Mouse (Mus musculus): ENCODE data around the gene Tchp.

Tchp gene

GRCm38 (mm10) chr5:114688703-114689102, 18.9 kb upstream of the Tchp start:
- ChIA-PET POLR2A (interaction anchor here in 2 of 4 experiments (0.7 to 3.3 kb wide), 6 partner anchors 8 to 19 kb away, joined by 3 to 11 read pairs (median 4); no protein-coding TSS in a partner anchor), CTCF (interaction anchor here in 3 of 4 experiments (0.6 to 1.1 kb wide), 4 partner anchors 36 to 140 kb away, joined by 3 read pairs; no protein-coding TSS in a partner anchor)

- ChIA-PET POLR2A (interaction anchor here in 3 of 4 experiments (0.5 to 3.3 kb wide), 19 partner anchors 9 to 719 kb away, joined by 3 to 11 read pairs (median 4); no protein-coding TSS in a partner anchor), CTCF (interaction anchor here (0.5 to 2.2 kb wide), 16 partner anchors 10 to 816 kb away, joined by 3 to 8 read pairs (median 4); no protein-coding TSS in a partner anchor)
Measured at GRCm38 (mm10) chr5:114689700-114690366, 17.7 kb upstream of the Tchp start.

GRCm38 (mm10) chr5:114690633-114691567, 16.7 kb upstream of the Tchp start, which contains the start of gene Gltp:
Gltp (minus strand) TSS chr5:114690984.
- ChIA-PET CTCF (interaction anchor here (0.6 to 2.2 kb wide), 24 partner anchors 9 to 251 kb away, joined by 3 to 9 read pairs (median 3); partner anchors contain the start of gene 2210016L21Rik (in 1 of the 4)), POLR2A (interaction anchor here in 3 of 4 experiments (0.5 to 3.3 kb wide), 27 partner anchors 8 to 818 kb away, joined by 3 to 11 read pairs (median 4); no protein-coding TSS in a partner anchor)

GRCm38 (mm10) chr5:114695775-114696174, 11.8 kb upstream of the Tchp start:
- POLR2A ChIA-PET, result interaction anchor here in 3 of 4 experiments (0.6 to 2.7 kb wide), 7 partner anchors 10 to 698 kb away, joined by 3 to 15 read pairs (median 4); no protein-coding TSS in a partner anchor
- CTCF ChIA-PET, result interaction anchor here in 2 of 4 experiments (0.7 to 1.6 kb wide), 6 partner anchors 28 to 164 kb away, joined by 3 to 8 read pairs (median 3); no protein-coding TSS in a partner anchor

- CTCF ChIA-PET, result interaction anchor here in 2 of 4 experiments (0.5 to 1.6 kb wide), 15 partner anchors 21 to 698 kb away, joined by 3 to 19 read pairs (median 4); partner anchors contain the start of genes 2210016L21Rik (in 1 of the 2) and Unc119b (in 1 of the 2)
Measured at GRCm38 (mm10) chr5:114696939-114697338, 10.6 kb upstream of the Tchp start.

GRCm38 (mm10) chr5:114698044-114698746, 9.4 kb upstream of the Tchp start:
- POLR2A ChIA-PET, result interaction anchor here in 3 of 4 experiments (0.5 to 2.7 kb wide), 24 partner anchors 7 to 306 kb away, joined by 3 to 13 read pairs (median 4); partner anchors contain the start of genes Gltp (in 1 of the 3), Hnf1a (in 1 of the 3) and Tchp (in 1 of the 3)
- CTCF ChIA-PET, result no interaction called here

More at GRCm38 (mm10) chr5:114696939-114697338, 10.6 kb upstream of the Tchp start:
- POLR2A ChIA-PET, result interaction anchor here in 3 of 4 experiments (0.6 to 2.7 kb wide), 34 partner anchors 8 to 767 kb away, joined by 3 to 15 read pairs (median 4); partner anchors contain the start of genes 2210016L21Rik (in 1 of the 3) and Git2 (in 1 of the 3)

GRCm38 (mm10) chr5:114699015-114699414, 8.5 kb upstream of the Tchp start:
- POLR2A ChIA-PET, result interaction anchor here in 3 of 4 experiments (0.5 to 2.7 kb wide), 35 partner anchors 8 to 818 kb away, joined by 3 to 13 read pairs (median 4); partner anchors contain the start of genes Gltp (in 1 of the 3), Hnf1a (in 1 of the 3) and Tchp (in 1 of the 3)
- CTCF ChIA-PET, result interaction anchor here in 1 of 4 experiments (0.5 to 1.0 kb wide), 3 partner anchors 60 to 509 kb away, joined by 3 to 8 read pairs (median 4); partner anchors contain the start of gene Unc119b

GRCm38 (mm10) chr5:114702403-114703392, 4.9 kb upstream of the Tchp start:
- POLR2A ChIA-PET, result interaction anchor here (0.6 to 1.9 kb wide), 10 partner anchors 8 to 260 kb away, joined by 3 to 9 read pairs (median 3); partner anchors contain the start of gene 2210016L21Rik (in 1 of the 4)
- CTCF ChIA-PET, result interaction anchor here (0.5 to 2.4 kb wide), 25 partner anchors 11 to 407 kb away, joined by 3 to 11 read pairs (median 4); partner anchors contain the start of genes 2210016L21Rik (in 1 of the 4), Gltp (in 1 of the 4) and Gm9936 (in 1 of the 4)

GRCm38 (mm10) chr5:114708491-114708890, 931 bp downstream of the Tchp start:
- CTCF ChIA-PET, result interaction anchor here in 3 of 4 experiments (0.9 to 2.0 kb wide), 6 partner anchors 33 to 256 kb away, joined by 3 to 6 read pairs (median 4); no protein-coding TSS in a partner anchor

GRCm38 (mm10) chr5:114709357-114709756, 1.8 kb downstream of the Tchp start:
- ChIA-PET CTCF (interaction anchor here in 3 of 4 experiments (0.6 to 2.0 kb wide), 14 partner anchors 25 to 401 kb away, joined by 3 to 6 read pairs (median 4); no protein-coding TSS in a partner anchor), POLR2A (interaction anchor here (0.6 to 4.7 kb wide), 24 partner anchors 8 to 943 kb away, joined by 3 to 18 read pairs (median 4); partner anchors contain the start of gene 2210016L21Rik (in 1 of the 4))

More at GRCm38 (mm10) chr5:114708491-114708890, 931 bp downstream of the Tchp start:
- POLR2A ChIA-PET, result interaction anchor here in 2 of 4 experiments (0.7 to 4.7 kb wide), 10 partner anchors 9 to 93 kb away, joined by 3 to 18 read pairs (median 4); no protein-coding TSS in a partner anchor

- CTCF ChIA-PET, result interaction anchor here in 3 of 4 experiments (0.5 to 2.6 kb wide), 5 partner anchors 10 to 496 kb away, joined by 3 to 18 read pairs (median 4); no protein-coding TSS in a partner anchor
Measured at GRCm38 (mm10) chr5:114714551-114714950, 7.0 kb downstream of the Tchp start.

GRCm38 (mm10) chr5:114717292-114717691, 9.7 kb downstream of the Tchp start:
- ChIA-PET CTCF (interaction anchor here in 1 of 4 experiments (0.6 kb wide), 1 partner anchor 444 kb away, joined by 4 read pairs; the partner anchor contains the start of gene Foxn4), POLR2A (interaction anchor here in 2 of 4 experiments (1.0 to 2.7 kb wide), 6 partner anchors 9 to 200 kb away, joined by 3 to 12 read pairs (median 5); no protein-coding TSS in a partner anchor)

More at GRCm38 (mm10) chr5:114714551-114714950, 7.0 kb downstream of the Tchp start:
- POLR2A ChIA-PET, result interaction anchor here (0.5 to 3.4 kb wide), 11 partner anchors 12 to 239 kb away, joined by 3 to 14 read pairs (median 4); partner anchors contain the start of gene Git2 (in 1 of the 4)

GRCm38 (mm10) chr5:114717937-114718336, 10.4 kb downstream of the Tchp start:
- POLR2A ChIA-PET, result interaction anchor here in 3 of 4 experiments (0.7 to 2.7 kb wide), 9 partner anchors 9 to 599 kb away, joined by 3 to 12 read pairs (median 4); no protein-coding TSS in a partner anchor

GRCm38 (mm10) chr5:114718483-114718882, 10.9 kb downstream of the Tchp start:
- POLR2A ChIA-PET, result interaction anchor here in 3 of 4 experiments (0.7 to 2.7 kb wide), 9 partner anchors 9 to 599 kb away, joined by 3 to 12 read pairs (median 5); no protein-coding TSS in a partner anchor
- CTCF ChIA-PET, result interaction anchor here in 1 of 4 experiments (0.9 kb wide), 1 partner anchor 98 kb away, joined by 4 read pairs; no protein-coding TSS in a partner anchor

More at GRCm38 (mm10) chr5:114717937-114718336, 10.4 kb downstream of the Tchp start:
- CTCF ChIA-PET, result interaction anchor here in 2 of 4 experiments (0.6 kb wide), 2 partner anchors 257 to 444 kb away, joined by 3 to 4 read pairs; partner anchors contain the start of gene Foxn4 (in 1 of the 2)
